Mouse (Mus musculus) C2C12 (cell line): ENCODE results near the gene Nom1.

Experiments used
- CTCF ChIP-seq: IDR thresholded peaks from one replicate; pipeline ENCODE4 v1.5.1; 2011; ENCODE audit not compliant: control insufficient read depth, insufficient read depth, insufficient read length
- FOSL1 ChIP-seq: IDR thresholded peaks from one replicate; pipeline ENCODE4 v1.8.0; 2011; ENCODE audit warnings: mild to moderate bottlenecking, low read length; ENCODE audit not compliant: poor library complexity, insufficient read depth, severe bottlenecking
- USF1 ChIP-seq: IDR thresholded peaks from one replicate; pipeline ENCODE4 v1.6.1; 2011; ENCODE audit warnings: low read depth, mild to moderate bottlenecking, control low read depth, moderate library complexity

GRCm38 (mm10) chr5:29471396-29471795, 36.9 kb downstream of the Nom1 start:
- TF ChIP-seq CTCF (no peak), USF1 (no peak), FOSL1 (no peak)
